Mouse (Mus musculus) layer of hippocampus, adult 11-12 months (tissue): Measurements from ENCODE around the gene Gas6.

Experiments
- DNase-seq: peaks from one replicate; pipeline ENCODE4 v3.0.0; 2022; ENCODE audit warnings: low spot score

Gas6 gene

DNA sequence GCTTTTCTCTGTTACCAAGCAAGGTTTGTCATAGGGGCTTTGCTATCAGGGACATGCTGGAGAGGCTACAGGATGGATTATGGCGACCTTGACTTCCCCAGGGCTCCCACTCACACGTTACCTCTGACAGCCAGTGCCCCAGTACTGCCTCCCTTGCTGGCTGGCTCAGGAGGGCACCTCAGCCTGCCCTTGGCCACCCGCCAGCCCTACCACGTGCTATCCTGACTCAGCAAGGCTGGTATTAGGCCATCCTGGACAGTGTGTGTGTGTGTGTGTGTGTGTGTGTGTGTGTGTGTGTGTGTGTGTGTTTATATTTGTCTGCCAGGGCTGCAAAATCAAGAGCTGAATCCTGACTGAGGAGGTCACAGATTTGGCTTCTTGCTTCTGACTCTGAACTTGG is 12.6 kb upstream of the Gas6 start:
- no peak for DNase-seq

DNA sequence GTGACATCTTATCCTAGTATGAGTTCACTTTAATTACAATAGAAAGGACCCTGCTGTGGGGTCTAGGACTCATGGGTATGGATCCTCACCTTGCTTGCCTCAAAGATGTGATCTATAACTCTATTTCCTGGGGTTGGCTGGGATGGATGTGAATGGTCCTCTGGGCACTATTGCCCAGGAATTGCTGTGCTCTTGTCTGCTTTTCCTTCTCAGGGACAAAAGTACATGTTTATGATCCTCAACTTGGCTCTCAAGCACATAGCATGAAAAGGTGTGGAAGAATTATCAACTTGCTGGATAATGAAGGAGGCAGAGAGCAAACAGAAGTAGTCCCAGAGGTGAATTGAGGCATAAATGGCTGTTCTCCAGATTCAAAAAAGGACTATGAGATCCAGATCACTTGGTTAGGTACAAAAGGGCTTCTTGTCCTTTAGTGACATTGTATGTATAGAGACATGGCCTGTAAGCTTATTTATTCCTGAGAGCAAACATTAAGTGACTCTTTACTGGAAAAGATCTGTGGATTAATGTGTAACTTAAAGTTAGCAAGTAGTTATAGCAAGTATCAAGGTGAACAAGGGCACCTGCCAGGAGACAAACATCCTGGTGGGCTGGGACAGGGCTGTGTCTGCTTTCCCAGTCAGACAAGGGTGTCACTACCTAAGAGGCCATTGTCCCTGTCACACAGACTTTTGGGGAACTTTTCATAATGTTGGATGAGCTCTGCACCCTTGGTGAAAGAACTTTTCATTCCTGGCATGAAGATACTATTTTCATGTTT is 10.8 kb upstream of the Gas6 start:
- DNase-seq = no peak

DNA sequence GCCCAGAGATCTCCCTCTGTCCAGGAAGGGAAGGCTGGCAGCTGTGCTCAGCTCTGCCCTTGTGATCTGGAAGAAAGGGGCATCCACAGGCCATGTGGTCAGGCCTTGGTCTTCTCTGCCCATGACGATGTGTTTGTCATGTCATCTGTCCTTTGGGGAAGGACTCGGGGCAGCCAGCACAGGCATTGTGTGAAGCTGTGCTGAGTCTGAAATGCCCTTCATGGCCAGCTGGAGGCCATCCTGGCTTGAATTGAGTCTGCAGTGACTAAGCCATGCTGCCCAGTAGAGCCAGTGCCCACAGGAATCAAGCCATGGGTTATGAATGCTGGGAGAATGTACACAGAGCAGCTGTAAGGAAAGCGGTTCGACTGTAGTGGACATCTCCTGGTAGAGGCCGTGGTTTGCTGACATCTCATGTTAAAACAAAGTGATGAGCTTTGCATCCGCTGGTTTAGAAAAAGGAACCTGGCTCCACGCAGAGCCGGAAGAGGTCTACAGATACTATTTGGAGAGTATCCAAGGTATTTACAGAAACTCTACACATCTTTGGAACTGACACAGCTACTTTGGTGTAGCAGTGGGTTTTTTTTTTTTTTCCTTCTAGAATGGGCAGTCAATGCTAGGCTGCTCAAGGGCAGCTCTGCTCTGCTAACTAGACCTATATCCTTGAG is 9.8 kb upstream of the Gas6 start:
- no peak for DNase-seq

DNA sequence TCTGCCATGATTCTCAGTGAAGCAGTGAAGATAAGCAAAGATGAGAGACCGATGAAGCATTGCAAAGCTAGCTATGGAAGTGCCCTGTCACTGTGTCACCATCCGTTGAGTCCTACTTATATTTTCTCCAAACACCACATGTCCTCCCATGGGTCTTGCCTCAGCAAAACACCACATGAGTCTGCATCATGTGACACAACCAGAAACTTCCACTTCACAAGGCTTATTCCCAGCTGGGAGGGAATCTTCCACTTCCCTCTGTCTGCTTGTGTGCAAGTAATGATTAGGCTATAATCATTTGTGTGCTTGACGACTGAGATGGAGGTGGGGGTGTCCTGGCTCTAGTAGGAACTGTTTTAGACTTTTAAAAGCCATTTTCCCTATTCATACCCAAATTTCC is 6.9 kb upstream of the Gas6 start:
- no peak for DNase-seq

DNA sequence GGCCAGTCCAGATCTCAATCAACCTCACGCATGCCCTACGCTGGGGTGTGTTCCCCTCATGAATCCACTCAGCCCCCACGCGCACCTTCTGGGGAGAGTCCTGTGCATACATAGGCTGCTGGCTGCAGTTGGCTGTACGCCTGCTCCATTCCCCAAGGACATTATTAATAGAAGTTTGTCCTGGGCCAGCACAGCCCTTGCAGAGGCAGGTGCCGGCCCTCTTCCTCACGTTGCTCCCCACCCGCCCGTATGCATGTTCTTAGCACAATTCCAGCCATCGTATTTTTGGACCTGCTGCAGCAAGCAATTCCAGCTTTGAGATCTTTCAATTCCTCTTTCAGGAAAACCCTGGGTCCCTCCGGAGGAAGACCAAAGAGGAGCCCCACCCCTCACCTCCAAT is 1.3 kb downstream of the Gas6 start:
- no peak for DNase-seq

DNA sequence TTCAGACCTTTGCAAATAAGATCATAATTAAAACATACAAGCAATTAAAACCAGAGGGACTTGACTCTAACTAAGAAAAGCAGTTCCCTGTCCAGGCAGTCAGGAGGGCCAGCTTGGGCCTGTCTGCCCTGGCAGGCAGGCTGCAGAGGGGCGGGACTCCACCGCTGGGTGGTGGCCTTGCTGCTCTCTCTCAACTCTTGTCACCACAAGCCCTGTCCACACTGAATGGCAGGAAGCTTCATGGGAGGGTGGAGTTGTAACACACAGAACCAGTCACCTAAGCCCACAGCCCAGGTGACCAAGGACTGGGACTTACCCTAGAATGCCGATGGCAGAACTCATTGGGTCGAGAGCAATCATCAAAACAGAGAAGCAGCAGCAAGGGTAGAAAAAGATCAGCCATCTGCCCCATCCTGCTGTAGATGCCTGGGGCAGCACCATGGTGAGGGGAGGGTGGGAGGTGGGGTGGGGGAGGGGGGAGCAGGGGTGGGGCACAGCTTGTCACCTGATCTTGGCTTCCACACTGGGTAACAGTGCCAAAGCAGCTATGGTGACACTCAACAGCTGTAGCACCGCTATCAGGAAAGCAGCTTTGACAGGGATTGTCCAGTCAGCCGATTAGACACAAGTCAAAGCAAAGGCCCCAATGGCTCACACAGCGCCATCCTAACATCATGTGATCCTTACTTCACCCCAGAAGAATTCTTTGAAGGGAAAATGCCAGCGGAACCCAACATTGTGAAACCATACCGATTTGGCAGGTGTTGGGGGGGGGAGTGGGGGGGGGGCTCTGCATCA is 1.9 kb downstream of the Gas6 start:
- DNase-seq = no peak

DNA sequence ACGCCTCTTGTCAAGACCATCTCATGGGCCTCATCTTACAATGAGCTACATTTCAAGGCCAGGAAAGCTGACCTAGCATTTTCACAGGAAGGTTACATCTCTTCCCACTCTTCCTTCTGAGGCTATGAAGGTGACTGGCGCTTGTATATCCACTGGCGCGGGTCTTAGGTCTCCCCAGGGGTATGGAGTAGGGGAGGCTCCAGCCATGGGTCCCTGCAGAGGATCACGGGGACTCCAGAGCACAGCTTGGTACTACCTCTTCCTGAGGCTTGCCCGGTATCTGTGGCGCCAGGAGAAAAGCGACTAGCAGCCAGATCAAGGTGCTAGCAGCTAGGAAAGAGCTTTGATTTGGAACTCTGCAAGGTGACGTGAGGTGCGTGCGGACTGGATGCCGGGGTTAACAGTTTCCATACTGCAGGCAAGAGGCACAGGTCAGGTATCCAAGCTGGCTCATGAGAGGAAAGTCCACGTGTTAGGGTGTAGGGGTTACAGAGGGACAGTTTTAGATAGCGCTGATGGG is 2.7 kb downstream of the Gas6 start:
- DNase-seq = no peak

DNA sequence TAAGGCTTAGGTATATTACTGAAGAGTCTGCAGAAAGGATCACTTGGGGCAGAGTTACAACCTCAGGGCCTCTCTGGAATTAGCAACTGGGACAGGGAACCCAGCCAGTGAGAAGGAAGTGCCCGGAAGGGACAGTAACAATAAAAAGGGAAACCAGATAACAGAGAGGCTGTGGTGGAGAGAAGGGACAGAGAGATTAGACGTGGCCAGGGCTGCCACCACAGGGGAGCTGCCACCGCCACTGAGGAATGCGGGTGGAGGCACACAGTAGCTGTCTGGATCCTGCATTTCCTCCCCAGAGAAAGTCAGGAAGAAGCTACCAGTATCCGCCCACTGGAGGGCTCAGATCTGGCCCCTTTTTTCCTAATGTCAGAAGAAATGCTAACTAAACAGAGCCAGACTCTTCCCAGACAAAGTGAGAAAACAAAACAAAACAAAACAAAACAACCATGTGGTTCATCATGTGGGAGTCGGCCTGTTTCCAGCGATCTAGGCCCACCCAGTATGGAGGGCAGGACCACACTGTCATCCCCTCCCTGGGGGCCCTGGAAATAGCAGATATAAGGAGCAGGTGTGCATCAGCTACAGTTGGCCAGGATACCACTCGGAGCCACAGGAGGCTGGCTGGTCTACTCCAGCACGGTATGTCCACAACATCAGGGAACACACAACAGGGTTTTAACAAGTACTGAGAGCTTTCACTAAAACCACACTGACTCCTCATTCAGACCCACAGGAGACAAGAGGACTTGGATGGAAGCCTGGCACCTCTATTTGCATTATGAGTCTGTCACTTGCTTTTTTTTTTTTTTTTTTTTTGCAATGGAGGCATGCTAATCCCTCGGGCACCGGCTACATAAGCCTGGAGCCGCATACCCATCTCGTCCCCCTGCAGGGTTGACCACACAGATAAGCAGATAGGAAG is 4.0 kb downstream of the Gas6 start:
- no peak for DNase-seq

DNA sequence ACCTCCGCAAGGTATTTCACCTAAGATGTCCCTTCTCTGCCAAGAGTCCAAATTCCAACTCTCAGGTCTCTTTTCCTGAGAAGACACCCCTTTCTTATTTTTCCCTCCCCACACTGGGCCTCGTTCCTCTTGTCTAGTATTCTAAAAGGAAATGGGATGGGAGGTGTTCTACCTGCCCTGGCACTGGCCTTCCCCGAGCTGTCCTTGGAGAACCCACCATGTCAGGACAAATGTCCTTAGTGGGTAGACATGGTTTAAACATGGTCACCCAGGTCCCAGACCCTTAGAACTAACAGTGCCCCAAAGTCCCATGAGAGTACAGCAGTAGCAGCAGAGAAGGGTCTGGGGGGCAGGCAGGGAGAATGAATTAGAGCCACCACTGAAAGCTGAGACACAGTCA is 4.9 kb downstream of the Gas6 start:
- no peak for DNase-seq

DNA sequence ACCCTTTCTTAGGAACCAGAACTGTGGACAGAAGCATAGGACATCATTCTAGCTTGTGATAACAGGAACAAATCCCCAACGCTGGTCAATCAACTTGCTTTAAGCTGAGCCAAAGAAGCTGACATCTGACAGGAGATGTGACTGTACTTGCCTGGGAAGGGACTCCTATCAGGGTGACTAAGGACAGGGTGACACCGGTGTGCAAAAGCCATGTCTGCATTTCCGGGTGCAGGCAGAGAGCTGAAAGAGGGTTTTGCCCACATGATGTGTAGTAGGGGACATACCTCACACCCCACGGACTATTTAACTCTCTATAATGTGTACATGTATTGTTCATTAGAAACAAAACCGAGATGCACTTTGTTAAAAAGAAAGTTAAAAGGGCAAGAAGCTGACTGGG is 11.1 kb downstream of the Gas6 start:
- DNase-seq = no peak

DNA sequence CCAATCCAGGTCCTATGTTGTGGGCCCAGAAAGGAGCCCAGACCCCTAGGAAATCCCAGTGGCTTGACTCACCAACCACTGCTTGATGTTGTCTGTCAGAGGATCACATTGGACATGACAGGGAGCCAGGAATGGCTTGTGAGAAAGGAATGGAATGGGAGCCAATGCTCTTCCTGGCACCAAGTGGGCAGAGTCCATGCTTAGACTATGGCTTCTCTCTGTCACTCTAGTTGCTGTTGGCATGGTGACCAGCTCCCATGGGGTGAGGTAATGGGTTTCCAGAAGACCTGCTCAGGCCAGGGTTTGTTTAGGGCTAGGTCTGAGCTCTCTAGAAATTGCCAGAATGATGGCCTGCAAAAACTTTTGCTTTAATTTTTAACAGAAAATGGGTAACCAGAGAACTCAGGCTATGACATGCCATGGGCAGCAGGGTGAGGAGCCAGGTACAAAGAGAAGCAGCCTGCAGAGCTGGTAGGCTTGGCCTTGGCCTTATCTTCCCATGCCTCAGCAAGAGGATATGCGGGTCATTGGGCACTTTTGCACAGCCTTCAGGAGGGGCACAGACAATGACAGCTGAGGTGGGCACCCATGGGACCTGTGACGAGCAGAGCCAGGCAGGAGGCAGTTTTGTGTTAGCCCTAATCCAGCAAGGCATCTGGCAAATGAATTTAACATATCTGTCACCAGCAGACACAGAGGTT is 12.0 kb downstream of the Gas6 start:
- no peak for DNase-seq

DNA sequence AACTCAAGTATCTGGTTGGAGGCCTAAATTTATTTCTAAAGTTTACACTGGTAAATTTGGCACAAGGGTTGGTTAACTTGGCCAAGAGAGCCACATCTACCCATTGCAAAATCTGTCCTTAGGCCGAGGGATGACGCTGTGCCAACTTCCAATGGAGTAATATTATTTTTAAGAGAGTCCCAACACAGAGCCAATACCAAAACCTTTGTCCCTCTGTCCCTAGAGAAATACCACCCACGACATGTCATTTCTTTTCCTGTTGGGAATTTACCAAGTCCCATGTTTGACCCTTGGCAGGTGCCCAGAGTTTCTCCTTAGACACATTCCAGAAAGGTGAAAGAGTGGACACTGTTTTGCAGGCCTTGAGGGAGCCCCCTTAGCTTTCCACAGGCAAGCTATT is 12.7 kb downstream of the Gas6 start:
- DNase-seq = no peak

DNA sequence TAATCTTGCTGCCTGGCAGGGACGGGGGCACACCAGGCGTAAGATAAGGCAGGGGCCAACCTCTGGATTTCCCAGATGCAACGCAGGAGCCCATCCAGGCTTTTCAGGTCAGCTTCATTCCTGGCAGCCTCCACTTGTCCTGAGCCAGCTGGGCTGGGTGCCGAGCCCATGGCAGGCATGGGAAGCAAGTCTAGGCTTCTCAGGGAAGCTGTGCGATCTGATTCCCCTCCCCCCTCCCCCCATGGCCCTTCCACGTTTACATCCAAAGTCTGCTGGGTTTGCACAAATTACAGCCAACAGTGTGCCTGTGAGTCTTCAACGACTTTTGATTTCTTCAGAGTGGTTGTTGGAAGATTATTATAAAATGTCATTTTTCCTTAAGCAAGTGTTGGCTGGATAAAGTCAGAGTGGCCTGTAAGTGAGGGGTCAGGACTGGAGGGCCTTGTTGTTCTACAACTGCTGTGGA is 13.2 kb downstream of the Gas6 start:
- no peak for DNase-seq

DNA sequence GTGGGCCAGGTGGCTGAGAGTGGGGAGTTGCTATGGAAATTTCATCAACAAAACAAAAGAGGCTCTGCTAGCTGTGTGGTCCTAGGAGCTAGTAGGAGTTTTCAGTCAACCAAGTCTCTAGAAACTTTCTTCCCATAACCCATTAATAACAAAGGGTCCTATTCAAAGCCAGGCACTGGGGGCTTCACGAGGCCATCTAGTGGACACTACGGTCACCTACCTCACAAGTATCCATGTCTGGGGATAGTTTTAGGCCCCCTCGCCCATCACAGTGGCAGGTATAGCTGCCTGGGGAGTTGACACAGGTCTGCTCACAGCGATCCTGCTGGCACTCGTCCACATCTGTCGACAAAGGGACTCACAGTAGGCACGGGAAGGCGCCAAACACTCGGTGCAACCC is 18.4 kb downstream of the Gas6 start:
- DNase-seq = no peak

DNA sequence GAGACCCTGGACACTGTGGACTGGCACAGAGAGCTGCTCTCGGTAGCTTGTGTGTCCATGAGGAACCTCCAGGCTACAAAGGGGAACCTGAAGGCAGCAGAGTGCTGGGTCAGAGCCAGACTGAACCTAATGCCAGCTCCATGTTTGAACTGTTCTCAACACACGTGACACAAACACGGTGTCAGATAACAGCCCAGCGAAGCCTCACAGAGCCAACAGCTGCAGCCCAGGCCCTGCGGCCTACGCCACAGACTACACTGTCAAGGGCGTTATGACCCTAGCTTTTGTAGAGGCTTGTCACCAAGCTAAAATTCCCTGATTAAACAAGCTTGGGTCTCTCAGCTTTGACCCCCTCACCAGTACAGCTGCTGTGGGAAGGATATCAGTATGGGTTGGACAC is 22.0 kb downstream of the Gas6 start:
- DNase-seq = no peak

DNA sequence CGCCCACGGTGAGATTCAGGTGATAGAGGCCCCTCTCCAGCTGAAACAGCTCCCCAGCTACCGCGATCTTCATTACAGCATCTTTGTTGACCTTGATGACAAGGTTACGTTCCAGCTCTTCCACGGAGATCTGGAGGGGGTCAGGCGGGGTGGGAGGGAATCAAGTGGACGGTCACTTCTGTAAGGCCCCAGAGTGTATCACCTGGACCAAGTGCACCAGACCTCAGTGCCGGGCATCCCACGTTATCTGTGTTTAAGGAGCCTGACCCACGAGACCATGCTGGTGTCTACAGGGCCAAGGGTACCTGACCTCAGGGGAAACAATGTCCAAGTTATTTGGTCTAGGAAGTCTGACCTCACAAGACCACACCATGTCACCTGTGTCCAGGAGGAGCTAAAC is 22.8 kb downstream of the Gas6 start:
- DNase-seq = no peak

DNA sequence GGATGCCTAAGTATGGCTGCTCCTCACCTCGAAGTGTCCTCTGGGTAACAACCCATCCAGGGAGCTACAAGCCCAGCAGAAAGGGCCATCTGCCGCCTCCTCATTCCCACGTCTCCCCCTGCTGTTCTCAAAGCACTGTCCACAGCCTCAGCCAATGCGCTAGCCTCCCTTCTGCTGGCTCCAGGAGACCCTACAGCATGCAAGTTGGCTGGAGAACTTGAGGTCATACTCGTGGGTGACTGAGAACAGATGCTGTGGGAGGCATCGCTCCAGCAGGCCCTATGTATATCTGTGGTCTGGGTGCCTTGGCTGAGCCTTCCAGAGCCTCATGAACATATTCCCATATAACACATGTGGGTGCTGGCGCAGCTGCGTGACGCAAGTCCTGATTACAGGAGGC is 25.6 kb downstream of the Gas6 start:
- DNase-seq = no peak

DNA sequence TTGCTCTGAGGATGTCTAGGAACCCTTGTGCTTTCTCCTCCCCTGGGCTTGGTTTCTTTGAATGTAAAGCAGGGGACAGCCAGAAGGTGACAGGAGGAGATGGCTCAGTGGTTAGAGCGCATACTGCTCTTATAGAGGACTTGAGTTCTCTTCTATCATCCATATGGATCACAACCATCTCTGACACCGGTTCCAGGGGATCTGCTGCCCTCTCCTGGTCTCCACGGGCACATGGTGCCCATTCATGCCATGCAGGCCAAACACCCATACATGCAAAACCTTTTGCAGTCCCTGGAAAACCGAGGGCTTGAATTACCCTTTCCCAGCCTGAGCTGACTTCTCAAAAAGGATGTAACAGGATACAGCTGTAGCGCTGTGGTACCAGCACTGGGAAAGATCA is 27.3 kb downstream of the Gas6 start:
- DNase-seq = no peak

DNA sequence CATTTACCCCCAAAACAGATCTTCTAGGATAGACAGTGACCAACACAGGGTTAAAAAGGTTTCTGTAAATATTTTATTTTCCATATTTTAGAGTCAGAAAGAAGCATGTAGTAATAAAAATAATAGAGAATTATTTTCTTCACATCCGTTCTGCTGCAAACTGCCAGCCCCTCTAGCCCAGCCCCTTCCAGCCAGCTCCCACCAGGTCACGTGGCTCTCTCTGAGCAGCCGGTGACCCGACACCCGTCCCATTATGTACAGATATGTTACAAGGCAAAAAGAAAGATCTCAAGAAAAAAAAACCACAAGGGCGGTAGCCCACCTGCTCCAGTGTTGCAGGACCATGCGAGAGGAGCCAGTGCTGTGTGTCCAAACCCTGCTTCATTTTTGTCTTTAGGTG is 29.0 kb downstream of the Gas6 start:
- DNase-seq = no peak

DNA sequence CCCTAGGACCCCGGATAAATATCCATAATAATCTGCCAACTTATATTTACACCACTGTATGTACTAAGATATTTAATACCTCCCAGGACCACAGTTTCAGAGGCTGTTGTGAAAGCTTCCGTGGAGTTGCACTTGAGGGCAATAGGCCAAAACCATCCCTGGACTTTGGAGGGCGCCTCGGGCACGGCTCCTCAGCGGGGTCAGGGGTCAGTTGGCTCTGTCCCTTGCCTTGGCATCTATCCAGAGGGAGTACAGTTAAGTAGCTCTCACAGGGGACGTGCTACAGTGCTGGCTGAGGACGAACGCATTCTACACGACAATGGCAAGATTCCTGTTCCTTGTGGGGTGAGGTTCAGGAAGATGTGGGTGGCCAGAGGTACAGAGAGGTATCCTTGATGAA is 31.9 kb downstream of the Gas6 start:
- no peak for DNase-seq

DNA sequence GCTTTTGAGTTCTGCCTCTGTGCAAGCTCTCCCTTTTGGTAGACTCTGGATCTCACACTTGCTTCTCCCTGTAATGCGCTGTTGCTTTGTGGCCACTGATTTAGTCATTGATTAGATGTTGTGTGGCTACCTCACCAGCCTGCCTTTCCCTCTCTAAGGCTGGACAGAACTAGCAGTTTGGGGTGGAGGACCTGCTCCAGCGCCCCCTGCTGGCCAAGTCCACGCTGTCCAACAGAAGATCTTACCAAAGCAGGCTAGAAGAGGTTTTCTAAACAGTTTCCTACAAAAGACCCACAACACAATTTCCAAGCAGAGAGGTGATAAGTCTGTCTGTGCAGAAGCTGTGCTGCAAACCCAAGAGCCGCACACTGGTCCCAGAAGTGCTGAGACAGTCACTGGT is 32.4 kb downstream of the Gas6 start:
- peak; percentile 81 for DNase-seq
